Mouse (Mus musculus) hindbrain, embryonic 11.5 days (tissue): ENCODE measurements at regions not wholly inside any gene's neighbourhood (a gene's known extent, or its start where the extent isn't known, plus 50 kb on each side); places are given as distances from the start of the nearest gene placed in this dataset.

Experiments
- ATAC-seq: fragments of 200-750 bp; cut with Nextera tagmentation; 2 replicates; pipeline ENCODE4 v1.8.0; 2017; ENCODE audit warnings: mild to moderate bottlenecking, moderate TSS enrichment, moderate library complexity; ENCODE audit not compliant: low FRiP score
- DNase-seq: peaks from one replicate; pipeline ENCODE4 v3.0.0-alpha.2; 2015; ENCODE audit warnings: low spot score
- H3K27ac ChIP-seq: fragments of 300-500 bp; sonication (generic); 2 replicates; pipeline ENCODE4 v1.5.1; 2014; ENCODE audit warnings: mild to moderate bottlenecking, low read depth, low read length
- H3K27me3 ChIP-seq: fragments of 300-500 bp; sonication (generic); 2 replicates; pipeline ENCODE4 v1.6.1; 2014; ENCODE audit warnings: mild to moderate bottlenecking, low read length, moderate library complexity, mixed read lengths; ENCODE audit not compliant: control insufficient read depth, insufficient read depth
- H3K36me3 ChIP-seq: fragments of 300-500 bp; sonication (generic); 2 replicates; pipeline ENCODE4 v1.6.1; 2014; ENCODE audit warnings: mild to moderate bottlenecking, low read length, moderate library complexity, mixed read lengths; ENCODE audit not compliant: control insufficient read depth, insufficient read depth
- H3K4me1 ChIP-seq: fragments of 300-500 bp; sonication (generic); replicated peaks from 2 replicates; pipeline ENCODE4 v1.6.1; 2014; ENCODE audit warnings: low read length, mixed read lengths; ENCODE audit not compliant: control insufficient read depth, insufficient read depth
- H3K4me2 ChIP-seq: fragments of 300-500 bp; sonication (generic); replicated peaks from 2 replicates; pipeline ENCODE4 v1.6.1; 2014; ENCODE audit warnings: mild to moderate bottlenecking, low read depth, low read length
- H3K4me3 ChIP-seq: fragments of 300-500 bp; sonication (generic); 2 replicates; pipeline ENCODE4 v1.5.1; 2014; ENCODE audit warnings: low read depth, low read length
- H3K9ac ChIP-seq: fragments of 300-500 bp; sonication (generic); 2 replicates; pipeline ENCODE4 v1.6.1; 2014; ENCODE audit warnings: low read depth, low read length
- H3K9me3 ChIP-seq: fragments of 300-500 bp; sonication (generic); 2 replicates; pipeline ENCODE4 v1.6.1; 2016; ENCODE audit warnings: low read length; ENCODE audit not compliant: control insufficient read depth
- whole genome bisulfite sequencing: fragments of 180-500 bp; shearing (Covaris S2); extraction: QIAGEN DNeasy Blood & Tissue Kit; methylation state at CpG from one replicate; pipeline ENCODE4 v1.1.7; 2014; 5-methylcytosine and 5-hydroxymethylcytosine counted together

DNA sequence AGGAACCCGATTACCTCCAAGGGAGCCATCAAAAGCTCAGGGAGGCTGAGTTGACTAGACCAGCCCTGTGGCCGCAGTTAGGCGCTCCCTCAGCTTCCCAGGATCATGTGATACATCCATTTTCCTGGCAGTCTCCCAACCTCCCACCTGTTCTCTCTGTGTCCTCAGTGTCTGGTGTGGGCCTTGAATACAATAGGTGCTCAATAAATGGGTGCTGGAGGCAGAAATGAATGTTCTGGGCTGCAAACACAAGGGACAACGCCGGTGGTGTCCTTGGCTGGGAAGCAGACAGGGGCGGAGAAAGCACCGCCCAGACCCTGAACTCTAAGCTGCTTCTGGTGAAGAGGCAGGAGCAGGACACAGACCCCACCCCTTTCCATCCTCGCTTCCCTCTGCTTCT, 93.3 kb upstream of the Runx3 start:
- no peak overlapping the region for H3K4me2 ChIP-seq
- H3K36me3 ChIP-seq, result no peaks in the 10 kb centered on the region
- H3K9me3 ChIP-seq, result no peaks in the 10 kb centered on the region
- no peaks in the 10 kb centered on the region for H3K27me3 ChIP-seq
- H3K27ac ChIP-seq, result no peak overlapping the region
- H3K9ac ChIP-seq, result no peak overlapping the region
- no peak overlapping the region for H3K4me3 ChIP-seq
- no peak for DNase-seq
- no peaks in the 10 kb centered on the region for H3K4me1 ChIP-seq
- ATAC-seq, result no peak
- 68% methylated on average over 8 of the region's 8 CpGs for WGBS

GRCm38 (mm10) chr4:135029723-135030122, 90.7 kb upstream of the Runx3 start:
- H3K4me2 ChIP-seq, result no peak overlapping the region
- H3K27ac ChIP-seq, result no peak overlapping the region
- no peaks in the 10 kb centered on the region for H3K36me3 ChIP-seq
- H3K4me3 ChIP-seq, result no peak overlapping the region
- WGBS, result 95% methylated on average over 2 of the region's 2 CpGs
- no peak for DNase-seq
- H3K9ac ChIP-seq, result no peak overlapping the region
- no peaks in the 10 kb centered on the region for H3K4me1 ChIP-seq
- H3K27me3 ChIP-seq, result no peaks in the 10 kb centered on the region
- no peak for ATAC-seq
- no peaks in the 10 kb centered on the region for H3K9me3 ChIP-seq

DNA sequence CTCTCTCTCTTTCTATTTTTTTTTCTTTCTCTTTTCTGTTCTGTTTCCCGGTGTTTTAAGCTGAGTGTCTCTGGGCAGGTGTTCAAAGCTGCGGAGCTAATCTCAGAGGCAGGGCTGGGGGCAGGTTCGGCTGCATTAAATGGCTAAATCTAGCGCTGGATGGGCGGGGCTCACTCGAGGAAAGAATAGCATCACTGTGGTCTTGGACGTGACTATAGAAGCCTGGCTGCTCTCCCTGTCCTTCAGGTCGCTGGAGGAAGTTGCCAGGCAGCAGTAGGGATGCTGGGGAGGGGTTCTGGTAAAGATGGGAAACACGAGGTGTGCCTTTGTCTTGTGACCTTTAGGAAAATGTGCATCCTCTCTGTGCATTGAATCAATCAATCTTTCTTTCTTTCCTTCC, 88.0 kb upstream of the Runx3 start:
- no peak overlapping the region for H3K27ac ChIP-seq
- no peaks in the 10 kb centered on the region for H3K36me3 ChIP-seq
- no peak overlapping the region for H3K4me2 ChIP-seq
- ATAC-seq, result no peak
- H3K4me1 ChIP-seq, result no peaks in the 10 kb centered on the region
- H3K9ac ChIP-seq, result no peak overlapping the region
- H3K27me3 ChIP-seq, result no peaks in the 10 kb centered on the region
- WGBS, result 42% methylated on average over 9 of the region's 9 CpGs
- no peak for DNase-seq
- no peaks in the 10 kb centered on the region for H3K9me3 ChIP-seq
- no peak overlapping the region for H3K4me3 ChIP-seq

- no peaks in the 10 kb centered on the region for H3K4me1 ChIP-seq
- H3K9me3 ChIP-seq, result no peaks in the 10 kb centered on the region
- no peak overlapping the region for H3K4me2 ChIP-seq
- ATAC-seq (no peak), DNase-seq (no peak)
- no peak overlapping the region for H3K4me3 ChIP-seq
- 84% methylated on average over 8 of the region's 8 CpGs for WGBS
- H3K27ac ChIP-seq, result no peak overlapping the region
- H3K27me3 ChIP-seq, result no peaks in the 10 kb centered on the region
- no peaks in the 10 kb centered on the region for H3K36me3 ChIP-seq
- no peak overlapping the region for H3K9ac ChIP-seq
These were observed 87.2 kb upstream of the Runx3 start for GRCm38 (mm10) chr4:135033302-135033701.

- WGBS, result 38% methylated on average over 7 of the region's 7 CpGs
- no peaks in the 10 kb centered on the region for H3K27me3 ChIP-seq
- H3K4me3 ChIP-seq, result no peak overlapping the region
- no peak overlapping the region for H3K27ac ChIP-seq
- H3K9ac ChIP-seq, result no peak overlapping the region
- no peaks in the 10 kb centered on the region for H3K4me1 ChIP-seq
- no peak overlapping the region for H3K4me2 ChIP-seq
- no peaks in the 10 kb centered on the region for H3K9me3 ChIP-seq
- ATAC-seq (no peak), DNase-seq (peak; percentile 67)
- no peaks in the 10 kb centered on the region for H3K36me3 ChIP-seq
These were observed 86.0 kb upstream of the Runx3 start for GRCm38 (mm10) chr4:135034406-135034805.

DNA sequence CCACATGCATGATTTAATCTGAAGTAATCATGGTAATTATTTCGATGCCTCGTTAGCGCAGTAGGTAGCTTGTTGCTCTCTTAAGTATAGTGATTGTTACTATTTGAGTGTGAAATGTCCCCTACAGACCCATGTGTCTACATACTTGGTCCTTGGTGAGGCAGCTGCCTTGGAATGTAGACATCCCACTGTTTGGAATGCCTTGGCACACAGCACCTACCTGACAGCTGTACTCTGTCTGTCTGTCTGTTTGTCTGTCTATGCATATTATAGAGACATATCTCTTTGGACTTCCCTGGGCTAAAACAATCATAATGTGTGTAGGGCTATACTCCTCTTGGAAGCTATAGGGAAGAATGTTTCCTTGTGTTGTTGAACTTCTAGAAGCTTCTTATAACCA, 83.7 kb upstream of the Runx3 start:
- Histone ChIP-seq H3K9ac (no peak overlapping the region), H3K36me3 (no peaks in the 10 kb centered on the region), H3K4me3 (no peak overlapping the region), H3K9me3 (no peaks in the 10 kb centered on the region), H3K4me2 (no peak overlapping the region), H3K27me3 (no peaks in the 10 kb centered on the region), H3K4me1 (no peaks in the 10 kb centered on the region), H3K27ac (no peak overlapping the region)
- ATAC-seq (no peak), DNase-seq (no peak)
- 96% methylated on average over 3 of the region's 3 CpGs for WGBS

- no peak overlapping the region for H3K4me2 ChIP-seq
- H3K9ac ChIP-seq, result no peak overlapping the region
- WGBS, result 91% methylated on average over 2 of the region's 2 CpGs
- H3K27ac ChIP-seq, result no peak overlapping the region
- H3K36me3 ChIP-seq, result no peaks in the 10 kb centered on the region
- no peak overlapping the region for H3K4me3 ChIP-seq
- ATAC-seq (no peak), DNase-seq (no peak)
- H3K9me3 ChIP-seq, result no peaks in the 10 kb centered on the region
- no peaks in the 10 kb centered on the region for H3K4me1 ChIP-seq
- H3K27me3 ChIP-seq, result no peaks in the 10 kb centered on the region
These were observed 81.2 kb upstream of the Runx3 start for GRCm38 (mm10) chr4:135039234-135039633.

- H3K27me3 ChIP-seq, result no peaks in the 10 kb centered on the region
- H3K4me3 ChIP-seq, result no peak overlapping the region
- no peak overlapping the region for H3K27ac ChIP-seq
- WGBS, result 38% methylated on average over 8 of the region's 8 CpGs
- no peaks in the 10 kb centered on the region for H3K9me3 ChIP-seq
- H3K4me2 ChIP-seq, result no peak overlapping the region
- no peaks in the 10 kb centered on the region for H3K36me3 ChIP-seq
- no peak overlapping the region for H3K9ac ChIP-seq
- no peaks in the 10 kb centered on the region for H3K4me1 ChIP-seq
- DNase-seq, result no peak
- no peak for ATAC-seq
These were observed 78.5 kb upstream of the Runx3 start for GRCm38 (mm10) chr4:135041921-135042320.

- ATAC-seq (no peak), DNase-seq (no peak)
- Histone ChIP-seq H3K27me3 (no peaks in the 10 kb centered on the region), H3K4me3 (no peak overlapping the region), H3K9me3 (no peaks in the 10 kb centered on the region), H3K4me2 (no peak overlapping the region), H3K9ac (no peak overlapping the region), H3K36me3 (no peaks in the 10 kb centered on the region), H3K27ac (no peak overlapping the region), H3K4me1 (no peaks in the 10 kb centered on the region)
- WGBS, result 86% methylated on average over 1 of the region's 1 CpGs
These were observed 78.0 kb upstream of the Runx3 start for GRCm38 (mm10) chr4:135042501-135042900.
